ENCODE assay signal across 9 mouse cellular contexts in the genomic region with DNA sequence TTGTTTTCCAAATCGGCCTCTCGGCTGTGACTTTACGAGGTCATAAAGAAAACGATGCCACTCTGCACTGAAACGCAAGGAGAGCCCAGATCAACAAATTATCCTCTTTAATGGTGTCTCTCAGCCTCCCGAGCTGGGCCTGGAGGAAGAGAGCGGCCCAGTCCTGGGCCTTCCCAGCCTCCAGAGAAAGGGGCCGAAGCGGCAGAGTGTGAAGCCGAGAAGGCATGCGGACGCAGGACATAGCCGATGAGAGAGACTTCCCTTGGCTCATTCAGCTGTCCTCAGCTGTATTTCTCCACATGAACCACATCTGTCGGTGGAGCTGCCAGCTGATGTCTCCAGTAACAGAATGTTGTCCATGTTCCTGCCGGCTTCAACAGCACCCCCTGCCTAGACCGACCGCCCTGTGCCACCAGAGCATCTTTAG.
A peak's percentile ranks its signal among the peaks of the same experiment; 100 is the strongest.
DNase-seq lines count a peak whose midpoint lies in the region; ATAC-seq lines count a peak whose summit lies in the region.
"Had no signal": no experiment of that assay in that cellular context is flagged by ENCODE, and none has a peak within 500 bp of the region (broad histone marks: within the 10 kb centered on the region; RNA-seq: fewer than 3 reads in every experiment).

No protein-coding gene starts in this region.

- no peak overlapping the region for H3K4me3 ChIP-seq in heart, embryonic 11.5 days (ENCODE audit: low read depth, low read length)
- H3K4me3 ChIP-seq in embryonic facial prominence, embryonic 12.5 days, result no peak overlapping the region
- no peak overlapping the region for H3K4me3 ChIP-seq in hindbrain, embryonic 16.5 days (ENCODE audit: low read length)
- H3K4me3 ChIP-seq: forebrain, embryonic 10.5 days had no signal

- no peaks in the 10 kb centered on the region for H3K27me3 ChIP-seq in heart, embryonic 11.5 days (ENCODE audit: control insufficient read depth, insufficient read depth, low read length)
- H3K27me3 ChIP-seq in embryonic facial prominence, embryonic 12.5 days, result no peaks in the 10 kb centered on the region
- no peaks in the 10 kb centered on the region; the same call in 1 of the 2 replicates for H3K27me3 ChIP-seq in hindbrain, embryonic 16.5 days (replicated peaks; ENCODE audit: control insufficient read depth, insufficient read depth, low read length)

- H3K9ac ChIP-seq in heart, embryonic 11.5 days (ENCODE audit: low read depth, low read length), result no peak overlapping the region
- H3K9ac ChIP-seq in embryonic facial prominence, embryonic 12.5 days, result no peak overlapping the region
- H3K9ac ChIP-seq in hindbrain, embryonic 16.5 days (ENCODE audit: low read depth, low read length), result 0 out of 2 replicates have a peak overlapping the region, but pooled peaks have one; percentile 27

- H3K27ac ChIP-seq in heart, embryonic 11.5 days (ENCODE audit: low read depth, low read length), result no peak overlapping the region
- peak overlapping the region; percentile 8; the same call in 1 of the 2 replicates for H3K27ac ChIP-seq in embryonic facial prominence, embryonic 12.5 days
- peak overlapping the region; percentile 64 for H3K27ac ChIP-seq in hindbrain, embryonic 16.5 days (ENCODE audit: low read depth, low read length)
- H3K27ac ChIP-seq: forebrain, embryonic 10.5 days had no signal

- 0 out of 2 replicates have a peak, but pooled peaks cover 2% of the 10 kb centered on the region for H3K4me1 ChIP-seq in heart, embryonic 11.5 days (ENCODE audit: control insufficient read depth, insufficient read depth, low read length)
- peaks cover 33% of the 10 kb centered on the region for H3K4me1 ChIP-seq in embryonic facial prominence, embryonic 12.5 days
- H3K4me1 ChIP-seq in hindbrain, embryonic 16.5 days (ENCODE audit: control insufficient read depth, insufficient read depth, low read depth, low read length), result peaks cover 28% of the 10 kb centered on the region

- 64% methylated on average over 17 of the region's 17 CpGs for WGBS in heart, embryonic 11.5 days (ENCODE audit: insufficient replicate concordance)
- 62% methylated on average over 17 of the region's 17 CpGs for WGBS in embryonic facial prominence, embryonic 12.5 days
- WGBS in hindbrain, embryonic 16.5 days, result 46% methylated on average over 17 of the region's 17 CpGs

- H3K9me3 ChIP-seq in heart, embryonic 11.5 days (replicated peaks; ENCODE audit: control insufficient read depth, low read length), result no peaks in the 10 kb centered on the region
- no peaks in the 10 kb centered on the region for H3K9me3 ChIP-seq in embryonic facial prominence, embryonic 12.5 days
- no peaks in the 10 kb centered on the region for H3K9me3 ChIP-seq in hindbrain, embryonic 16.5 days (ENCODE audit: control insufficient read depth, low read length)
- H3K9me3 ChIP-seq: forebrain, embryonic 10.5 days had no signal

- no peak for ATAC-seq in heart, embryonic 11.5 days (replicated peaks; ENCODE audit: insufficient number of reproducible peaks, low FRiP score, low TSS enrichment)
- ATAC-seq in embryonic facial prominence, embryonic 12.5 days (ENCODE audit: insufficient number of reproducible peaks, insufficient read depth, low FRiP score, low TSS enrichment), result no peak
- ATAC-seq in hindbrain, embryonic 16.5 days, result no peak

- no peaks in the 10 kb centered on the region for H3K36me3 ChIP-seq in heart, embryonic 11.5 days (ENCODE audit: control insufficient read depth, insufficient read depth, low read length)
- no peaks in the 10 kb centered on the region for H3K36me3 ChIP-seq in embryonic facial prominence, embryonic 12.5 days
- H3K36me3 ChIP-seq in hindbrain, embryonic 16.5 days (ENCODE audit: control insufficient read depth, insufficient read depth, low read length), result no peaks in the 10 kb centered on the region
- H3K36me3 ChIP-seq: forebrain, embryonic 10.5 days had no signal

- peak; percentile 32 to 39 for DNase-seq in heart, adult 18-20 months
- DNase-seq in neural tube, embryonic 10.5 days (ENCODE audit: extremely low spot score, low spot score), result peak; percentile 46
- no peak for DNase-seq in right cerebral cortex, postnatal 10 days (ENCODE audit: low spot score in 2 of 2)
- DNase-seq in urinary bladder, adult 2 months (ENCODE audit: low spot score), result no peak
- DNase-seq in layer of hippocampus, adult 8-10 months (ENCODE audit: low spot score in 2 of 2), result no peak

- no peak overlapping the region for H3K4me2 ChIP-seq in heart, embryonic 11.5 days
- no peak overlapping the region for H3K4me2 ChIP-seq in embryonic facial prominence, embryonic 12.5 days (replicated peaks)
- H3K4me2 ChIP-seq in hindbrain, embryonic 16.5 days (ENCODE audit: low read length), result peak overlapping the region; percentile 25; the same call in 1 of the 2 replicates

Comparison
In these comparisons a context has a peak if more than half of its experiments do, and no peak if none do; other contexts are left out.
1. DNase-seq: peak in heart, adult 18-20 months (2 of 2) and neural tube, embryonic 10.5 days (single experiment); none in right cerebral cortex, postnatal 10 days (0 of 2), urinary bladder, adult 2 months (single experiment) and layer of hippocampus, adult 8-10 months (0 of 2).